Mouse (Mus musculus): Measurements from ENCODE around the gene B3gnt9. TPM values are rescaled to one million over a fixed set of nuclear protein-coding genes. Genes with fewer than 3 reads are reported as not detected.

Gene B3gnt9
- polyA plus RNA-seq, 1 experiment from 2014 or later = 9.1 TPM

DNA sequence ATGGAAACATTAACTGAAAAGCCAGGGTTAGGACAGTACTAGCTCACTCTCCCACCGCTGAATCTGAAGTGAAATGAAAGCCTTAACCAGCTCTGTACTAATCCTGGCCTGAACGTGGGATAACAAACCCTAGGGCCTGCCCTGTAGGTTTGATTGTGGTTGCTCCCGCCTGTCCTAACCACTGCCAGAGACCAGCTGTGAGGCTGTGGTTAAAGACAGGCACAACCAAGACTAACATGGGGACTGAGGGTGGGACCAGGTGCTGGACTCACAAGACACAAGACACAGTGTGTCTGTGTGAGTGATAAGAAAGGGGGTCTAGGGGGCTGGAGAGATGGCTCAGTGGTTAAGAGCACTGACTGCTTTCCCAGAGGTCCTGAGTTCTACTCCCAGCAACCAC is 25.6 kb upstream of the B3gnt9 start:
- no peak overlapping the region for H3K4me3 ChIP-seq
- peaks cover 16% of the 10 kb centered on the region for H3K4me1 ChIP-seq
- no peaks in the 10 kb centered on the region for H3K9me3 ChIP-seq
- ATAC-seq (ENCODE audit: insufficient number of reproducible peaks, insufficient read depth, low FRiP score, low TSS enrichment) = no peak
- H3K36me3 ChIP-seq = peaks cover 27% of the 10 kb centered on the region
- H3K27me3 ChIP-seq = peaks cover 52% of the 10 kb centered on the region
- H3K4me2 ChIP-seq (replicated peaks) = no peak overlapping the region
- H3K9ac ChIP-seq = no peak overlapping the region
- H3K27ac ChIP-seq = no peak overlapping the region
- 63% methylated on average over 3 of the region's 3 CpGs for WGBS

DNA sequence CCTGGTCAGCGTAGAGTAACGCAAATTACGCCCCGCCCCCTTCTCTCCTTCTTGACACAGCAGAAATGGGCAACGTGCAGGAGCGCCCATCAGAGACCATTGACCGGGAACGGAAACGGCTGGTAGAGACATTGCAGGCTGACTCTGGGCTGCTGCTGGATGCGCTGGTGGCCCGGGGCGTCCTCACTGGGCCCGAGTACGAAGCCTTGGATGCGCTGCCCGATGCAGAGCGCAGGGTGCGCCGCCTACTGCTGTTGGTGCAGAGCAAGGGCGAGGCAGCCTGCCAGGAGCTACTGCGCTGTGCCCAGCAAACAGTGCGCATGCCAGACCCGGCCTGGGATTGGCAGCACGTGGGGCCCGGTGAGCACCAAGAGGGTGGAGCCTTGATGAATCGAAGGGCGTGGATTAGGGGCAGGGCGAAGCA is 24.0 kb upstream of the B3gnt9 start:
- ATAC-seq (ENCODE audit: insufficient number of reproducible peaks, insufficient read depth, low FRiP score, low TSS enrichment) = no peak
- no peak overlapping the region; the same call in 1 of the 2 replicates for H3K9ac ChIP-seq
- H3K9me3 ChIP-seq = no peaks in the 10 kb centered on the region
- peaks cover 16% of the 10 kb centered on the region for H3K4me1 ChIP-seq
- peak overlapping the region; percentile 6; the same call in 1 of the 2 replicates for H3K4me3 ChIP-seq
- 3% methylated on average over 28 of the region's 28 CpGs for WGBS
- no peak overlapping the region for H3K27ac ChIP-seq
- H3K4me2 ChIP-seq (replicated peaks) = peak overlapping the region; percentile 39
- peaks cover 19% of the 10 kb centered on the region; the same call in 1 of the 2 replicates for H3K36me3 ChIP-seq
- peaks cover 68% of the 10 kb centered on the region for H3K27me3 ChIP-seq

DNA sequence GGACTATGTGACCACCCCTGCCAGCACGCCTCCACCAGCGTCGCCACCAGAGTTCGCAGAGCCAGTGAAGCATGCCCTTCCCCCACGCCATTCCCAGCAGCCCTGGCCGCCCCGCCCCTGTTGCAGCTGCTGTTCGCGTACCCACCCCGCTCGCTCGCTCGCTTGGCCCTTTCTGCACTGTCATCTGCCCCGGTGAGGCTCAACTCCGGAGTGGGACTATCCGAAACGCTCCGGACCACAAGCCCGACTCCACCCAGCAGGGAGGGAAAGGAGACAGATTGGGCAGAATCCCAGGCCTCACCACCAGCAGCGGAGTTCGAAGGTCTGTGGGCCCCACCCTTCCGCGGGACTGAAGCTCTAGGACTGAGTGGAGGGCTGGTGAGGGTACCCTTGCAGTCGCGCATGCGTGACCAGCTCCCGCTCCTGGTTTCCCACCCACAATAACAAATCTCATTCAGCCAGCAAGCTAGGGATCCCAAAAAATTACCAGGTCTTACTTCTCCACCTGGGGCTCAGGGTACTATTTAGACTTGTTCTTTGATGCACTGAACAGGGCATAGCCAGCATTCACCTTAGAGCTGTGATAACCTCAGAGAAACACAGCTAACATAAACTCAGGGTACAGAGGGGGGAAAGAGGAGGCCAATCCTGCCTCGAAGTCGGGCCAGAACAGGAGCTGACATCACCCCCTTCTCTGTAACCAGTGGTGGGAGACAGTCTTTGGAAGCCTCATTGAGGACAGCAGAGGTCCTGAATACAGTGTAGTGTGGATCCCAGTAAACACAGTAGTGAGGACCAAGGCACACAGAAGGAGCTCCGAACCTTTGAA is 21.6 kb upstream of the B3gnt9 start:
- H3K4me3 ChIP-seq = peak overlapping the region; percentile 40
- peaks cover 4% of the 10 kb centered on the region; the same call in 1 of the 2 replicates for H3K36me3 ChIP-seq
- H3K27ac ChIP-seq = no peak overlapping the region
- peaks cover 16% of the 10 kb centered on the region for H3K4me1 ChIP-seq
- ATAC-seq (ENCODE audit: insufficient number of reproducible peaks, insufficient read depth, low FRiP score, low TSS enrichment) = peak; percentile 42
- H3K27me3 ChIP-seq = peaks cover 93% of the 10 kb centered on the region
- H3K9ac ChIP-seq = peak overlapping the region; percentile 42; the same call in 1 of the 2 replicates
- WGBS = 3% methylated on average over 30 of the region's 30 CpGs
- peak overlapping the region; percentile 61 for H3K4me2 ChIP-seq (replicated peaks)
- no peaks in the 10 kb centered on the region for H3K9me3 ChIP-seq

DNA sequence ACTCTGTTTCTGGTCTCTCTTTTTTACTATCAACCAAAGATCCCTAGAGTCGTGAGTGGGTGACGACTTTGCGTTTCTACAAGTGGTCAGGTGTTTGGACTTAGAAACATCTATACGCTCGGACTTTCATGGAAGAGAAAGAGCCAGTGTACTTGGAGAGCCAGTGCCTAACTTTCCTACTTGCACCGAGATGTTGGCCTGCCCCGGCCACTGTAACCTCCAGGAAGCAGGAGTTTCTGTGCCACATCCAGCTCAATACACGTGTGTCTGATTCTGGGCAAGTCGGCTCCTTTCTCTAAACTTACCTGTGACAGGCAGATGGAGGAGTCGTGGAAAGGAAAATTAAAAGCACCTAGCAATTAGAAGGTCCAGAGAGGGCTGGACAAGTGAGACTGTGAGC is 20.9 kb upstream of the B3gnt9 start, which contains the start of gene Nol3:
TSS of gene Nol3 (plus strand) at position 301 of the 400 bp plus-strand sequence.
- H3K4me2 ChIP-seq (replicated peaks) = peak within 1 kb of the TSS; percentile 61
- WGBS = 7% methylated on average over 10 of the region's 10 CpGs
- peaks cover 99% of the 10 kb centered on the region for H3K27me3 ChIP-seq
- 0 out of 2 replicates have a peak, but pooled peaks cover 3% of the 10 kb centered on the region for H3K36me3 ChIP-seq
- H3K9me3 ChIP-seq = no peaks in the 10 kb centered on the region
- peak within 1 kb of the TSS; percentile 42; the same call in 1 of the 2 replicates for H3K9ac ChIP-seq
- peak within 1 kb of the TSS; percentile 40 for H3K4me3 ChIP-seq
- no peak for ATAC-seq (ENCODE audit: insufficient number of reproducible peaks, insufficient read depth, low FRiP score, low TSS enrichment)
- peaks cover 17% of the 10 kb centered on the region for H3K4me1 ChIP-seq
- no peak within 1 kb of the TSS for H3K27ac ChIP-seq

DNA sequence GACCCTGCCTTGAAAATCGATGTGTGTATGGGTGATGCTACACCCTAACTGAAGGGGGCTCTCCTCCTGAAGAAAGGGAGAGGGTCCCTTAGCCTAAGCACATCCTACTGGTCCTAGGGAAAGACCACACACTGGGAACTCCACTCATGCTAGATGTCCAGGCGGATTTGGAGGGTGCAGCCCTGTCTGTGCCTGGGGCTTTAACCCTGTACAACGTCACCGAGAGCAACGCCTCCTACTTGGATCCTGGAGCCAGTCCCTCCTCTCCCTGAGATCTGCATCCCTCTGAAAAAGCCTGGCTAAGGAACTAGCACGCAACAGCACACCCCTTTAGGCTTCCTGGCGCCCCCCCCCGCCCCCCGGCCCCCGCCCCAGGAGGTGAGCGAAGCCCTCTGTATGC is 20.4 kb upstream of the B3gnt9 start:
- H3K9ac ChIP-seq = 0 out of 2 replicates have a peak overlapping the region, but pooled peaks have one; percentile 19
- H3K4me2 ChIP-seq (replicated peaks) = peak overlapping the region; percentile 61
- 0 out of 2 replicates have a peak overlapping the region, but pooled peaks have one; percentile 40 for H3K4me3 ChIP-seq
- H3K36me3 ChIP-seq = no peaks in the 10 kb centered on the region
- H3K27ac ChIP-seq = no peak overlapping the region
- H3K4me1 ChIP-seq = peaks cover 22% of the 10 kb centered on the region
- no peaks in the 10 kb centered on the region for H3K9me3 ChIP-seq
- peaks cover 100% of the 10 kb centered on the region for H3K27me3 ChIP-seq
- WGBS = 10% methylated on average over 11 of the region's 11 CpGs
- no peak for ATAC-seq (ENCODE audit: insufficient number of reproducible peaks, insufficient read depth, low FRiP score, low TSS enrichment)

DNA sequence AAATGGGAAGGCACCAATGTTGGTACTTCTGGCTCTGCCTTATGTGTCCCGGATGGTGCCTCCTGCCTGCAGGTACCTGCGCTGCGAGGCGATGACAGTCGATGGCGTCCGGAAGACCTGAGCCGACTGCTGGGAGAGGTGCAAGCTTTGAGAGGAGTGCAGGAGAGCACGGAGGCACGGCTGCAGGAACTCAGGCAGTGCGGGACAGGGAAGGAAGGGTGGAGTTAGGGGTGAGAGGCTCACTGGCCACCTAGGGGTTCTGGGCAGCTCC is 15.9 kb upstream of the B3gnt9 start:
- H3K4me2 ChIP-seq (replicated peaks) = 0 out of 2 replicates have a peak overlapping the region, but pooled peaks have one; percentile 7
- H3K4me1 ChIP-seq = peaks cover 29% of the 10 kb centered on the region
- ATAC-seq (ENCODE audit: insufficient number of reproducible peaks, insufficient read depth, low FRiP score, low TSS enrichment) = no peak
- peaks cover 100% of the 10 kb centered on the region for H3K27me3 ChIP-seq
- H3K9ac ChIP-seq = no peak overlapping the region
- peaks cover 5% of the 10 kb centered on the region; the same call in 1 of the 2 replicates for H3K9me3 ChIP-seq
- no peak overlapping the region for H3K27ac ChIP-seq
- no peaks in the 10 kb centered on the region for H3K36me3 ChIP-seq
- 2% methylated on average over 11 of the region's 11 CpGs for WGBS
- H3K4me3 ChIP-seq = peak overlapping the region; percentile 12; the same call in 1 of the 2 replicates

DNA sequence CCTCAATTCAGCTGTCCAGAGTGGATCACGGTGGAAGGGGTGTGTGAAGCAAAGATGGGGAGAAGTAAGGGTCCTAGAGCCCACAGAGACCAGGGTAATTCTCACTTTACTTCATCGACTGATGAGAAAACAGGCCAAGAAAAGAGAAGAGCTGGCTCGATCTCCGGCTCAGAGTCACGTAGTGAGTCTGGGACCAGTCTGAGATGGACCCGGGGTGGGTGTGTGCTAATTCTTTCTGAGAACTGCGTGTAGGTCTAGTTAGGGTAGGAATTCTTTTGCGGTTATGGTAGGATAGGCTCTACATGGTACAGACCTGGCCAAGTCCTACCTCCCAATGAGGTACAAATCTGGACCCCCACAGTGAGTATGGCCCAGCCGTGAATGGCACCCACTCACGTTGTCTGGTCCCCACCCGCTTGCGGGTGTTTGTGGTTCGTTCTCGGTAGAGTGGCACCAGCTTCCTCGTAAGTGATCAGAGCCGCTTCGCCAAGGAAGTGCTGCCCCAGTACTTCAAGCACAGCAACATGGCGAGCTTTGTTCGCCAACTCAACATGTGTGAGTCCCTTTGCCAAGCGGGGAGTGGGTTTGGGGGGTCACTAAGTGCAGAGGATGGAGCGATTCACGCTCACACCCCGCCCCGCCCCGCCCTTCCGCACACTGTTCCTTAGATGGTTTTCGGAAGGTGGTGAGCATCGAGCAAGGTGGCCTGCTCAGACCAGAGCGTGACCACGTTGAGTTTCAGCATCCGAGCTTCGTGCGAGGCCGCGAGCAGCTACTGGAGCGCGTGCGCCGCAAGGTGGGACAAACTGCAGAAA is 15.4 kb upstream of the B3gnt9 start:
- Histone ChIP-seq H3K4me2 (replicated peaks) (peak overlapping the region; percentile 83), H3K27ac (no peak overlapping the region), H3K36me3 (no peaks in the 10 kb centered on the region), H3K4me1 (peaks cover 28% of the 10 kb centered on the region), H3K27me3 (peaks cover 100% of the 10 kb centered on the region), H3K9ac (no peak overlapping the region), H3K4me3 (peak overlapping the region; percentile 42), H3K9me3 (peaks cover 5% of the 10 kb centered on the region; the same call in 1 of the 2 replicates)
- WGBS = 3% methylated on average over 39 of the region's 39 CpGs
- ATAC-seq (ENCODE audit: insufficient number of reproducible peaks, insufficient read depth, low FRiP score, low TSS enrichment) = no peak

DNA sequence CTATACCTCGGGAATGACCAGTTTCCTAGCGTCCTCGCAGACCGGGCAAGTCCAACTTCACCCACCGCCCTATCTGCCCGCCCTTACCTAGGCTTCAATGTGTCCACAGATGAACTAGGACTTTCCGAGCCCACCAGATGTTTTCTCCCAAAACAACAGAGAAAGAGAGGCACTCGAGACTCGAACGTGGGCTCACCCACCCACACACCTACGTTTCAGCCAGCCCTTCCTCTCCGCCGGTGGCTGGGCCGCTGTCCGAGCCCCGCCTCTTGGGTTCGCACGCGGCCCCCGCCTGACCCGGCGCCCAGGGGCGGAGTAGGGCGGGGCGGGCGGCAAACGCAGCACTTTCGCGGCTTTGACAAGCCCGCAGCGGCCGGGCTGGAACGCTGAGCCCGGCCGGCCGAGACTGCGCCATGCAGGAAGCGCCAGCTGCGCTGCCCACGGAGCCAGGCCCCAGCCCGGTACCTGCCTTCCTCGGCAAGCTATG is 14.6 kb upstream of the B3gnt9 start, which contains the start of gene Hsf4:
TSS of gene Hsf4 (plus strand) at position 341 of the 487 bp plus-strand sequence.
- Histone ChIP-seq H3K27me3 (peaks cover 99% of the 10 kb centered on the region), H3K9me3 (peaks cover 5% of the 10 kb centered on the region; the same call in 1 of the 2 replicates), H3K4me1 (peaks cover 32% of the 10 kb centered on the region), H3K36me3 (no peaks in the 10 kb centered on the region), H3K4me3 (peak within 1 kb of the TSS; percentile 42), H3K27ac (no peak within 1 kb of the TSS), H3K9ac (peak within 1 kb of the TSS; percentile 54), H3K4me2 (replicated peaks) (peak within 1 kb of the TSS; percentile 83)
- ATAC-seq (ENCODE audit: insufficient number of reproducible peaks, insufficient read depth, low FRiP score, low TSS enrichment) = no peak
- 1% methylated on average over 42 of the region's 42 CpGs for WGBS

DNA sequence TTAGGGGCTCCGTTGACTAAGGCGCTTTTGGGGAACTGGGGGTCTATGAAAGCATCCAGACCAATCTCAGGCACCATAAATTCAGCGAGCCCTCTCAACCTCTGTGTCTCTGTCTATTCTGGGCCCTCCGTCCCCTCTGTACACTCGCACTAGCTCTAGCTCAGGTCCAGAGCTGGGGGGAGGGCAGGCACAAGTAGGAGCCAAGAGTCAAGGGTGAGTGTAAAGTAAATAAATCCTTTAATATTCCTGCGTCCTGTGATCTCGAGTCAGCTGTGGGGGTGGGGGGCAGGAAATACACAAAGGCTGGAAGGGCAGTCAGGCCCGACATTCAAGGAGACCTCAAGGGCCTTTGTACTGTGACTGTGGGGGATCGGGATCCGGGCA is 14.1 kb upstream of the B3gnt9 start:
- H3K4me3 ChIP-seq = peak overlapping the region; percentile 42
- 0 out of 2 replicates have a peak overlapping the region, but pooled peaks have one; percentile 54 for H3K9ac ChIP-seq
- ATAC-seq (ENCODE audit: insufficient number of reproducible peaks, insufficient read depth, low FRiP score, low TSS enrichment) = no peak
- H3K4me2 ChIP-seq (replicated peaks) = peak overlapping the region; percentile 83
- H3K27me3 ChIP-seq = peaks cover 99% of the 10 kb centered on the region
- peaks cover 5% of the 10 kb centered on the region; the same call in 1 of the 2 replicates for H3K9me3 ChIP-seq
- peaks cover 32% of the 10 kb centered on the region for H3K4me1 ChIP-seq
- no peaks in the 10 kb centered on the region for H3K36me3 ChIP-seq
- H3K27ac ChIP-seq = no peak overlapping the region
- WGBS = under 1% methylated on average over 10 of the region's 10 CpGs

DNA sequence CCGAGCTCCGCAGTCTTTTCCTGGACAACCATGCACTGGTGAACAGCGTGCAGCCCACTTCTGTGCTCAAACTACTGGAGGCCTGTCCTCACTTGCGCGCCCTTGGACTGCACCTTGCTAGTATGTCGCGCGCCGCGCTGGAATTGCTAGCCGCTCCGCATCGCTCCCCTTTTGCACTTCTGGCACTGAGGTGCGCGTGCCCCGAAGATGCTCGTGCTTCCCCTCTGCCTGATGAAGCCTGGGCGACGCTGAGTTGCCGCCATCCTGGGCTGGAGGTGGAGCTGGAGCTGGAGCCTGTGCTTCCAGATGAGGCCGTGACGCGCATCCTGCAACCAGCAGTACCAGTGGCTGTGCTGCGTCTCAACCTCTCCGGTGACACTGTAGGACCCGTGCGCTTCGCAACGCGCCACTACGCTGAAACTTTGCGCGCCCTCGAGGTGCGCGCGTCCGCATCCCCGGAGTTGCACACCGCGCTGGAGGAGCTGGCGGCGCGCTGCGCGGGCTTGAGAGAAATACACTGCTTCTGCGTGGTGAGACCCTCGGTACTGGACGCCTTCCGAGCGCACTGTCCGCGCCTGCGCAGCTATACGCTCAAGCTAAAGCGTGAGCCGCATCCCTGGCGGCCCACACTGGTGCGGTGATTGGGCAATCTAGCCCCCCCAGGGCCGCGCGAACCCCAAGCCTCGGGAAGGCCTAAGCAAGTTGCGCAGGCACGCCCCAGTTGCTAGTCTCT is 13.6 kb upstream of the B3gnt9 start:
- H3K4me2 ChIP-seq (replicated peaks) = peak overlapping the region; percentile 83
- peaks cover 5% of the 10 kb centered on the region; the same call in 1 of the 2 replicates for H3K9me3 ChIP-seq
- H3K9ac ChIP-seq = peak overlapping the region; percentile 54
- H3K4me3 ChIP-seq = peak overlapping the region; percentile 42
- peaks cover 34% of the 10 kb centered on the region for H3K4me1 ChIP-seq
- ATAC-seq (ENCODE audit: insufficient number of reproducible peaks, insufficient read depth, low FRiP score, low TSS enrichment) = peak; percentile 44
- peaks cover 99% of the 10 kb centered on the region for H3K27me3 ChIP-seq
- H3K27ac ChIP-seq = no peak overlapping the region
- WGBS = under 1% methylated on average over 65 of the region's 65 CpGs
- no peaks in the 10 kb centered on the region for H3K36me3 ChIP-seq

DNA sequence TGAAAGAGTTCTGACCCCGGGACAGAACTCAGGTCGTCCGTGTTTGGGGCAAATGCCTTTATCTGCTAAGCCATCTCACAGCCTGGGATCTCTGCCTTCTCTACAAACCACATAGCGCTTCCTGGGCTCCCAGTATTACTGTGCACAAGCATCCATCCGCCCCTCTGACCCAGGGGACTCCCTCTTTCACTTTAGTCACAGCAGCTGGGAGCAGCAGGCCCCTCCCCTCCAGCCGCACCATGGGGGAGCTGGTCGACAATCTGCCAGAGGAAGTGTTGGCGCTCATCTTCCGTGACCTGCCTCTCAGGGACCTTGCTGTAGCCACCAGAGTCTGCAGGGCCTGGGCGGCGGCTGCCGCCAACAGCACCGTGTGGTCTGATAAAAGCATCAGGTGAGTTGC is 11.8 kb upstream of the B3gnt9 start:
- Histone ChIP-seq H3K4me2 (replicated peaks) (no peak overlapping the region), H3K36me3 (no peaks in the 10 kb centered on the region), H3K27me3 (peaks cover 95% of the 10 kb centered on the region), H3K4me1 (peaks cover 34% of the 10 kb centered on the region), H3K4me3 (no peak overlapping the region), H3K9ac (no peak overlapping the region), H3K9me3 (peaks cover 5% of the 10 kb centered on the region; the same call in 1 of the 2 replicates), H3K27ac (no peak overlapping the region)
- 12% methylated on average over 13 of the region's 13 CpGs for WGBS
- no peak for ATAC-seq (ENCODE audit: insufficient number of reproducible peaks, insufficient read depth, low FRiP score, low TSS enrichment)

Data from embryonic facial prominence, embryonic 12.5 days (tissue).